Mouse (Mus musculus): ENCODE data around the gene Pacs2. TPM values are rescaled to one million over a fixed set of nuclear protein-coding genes. Genes with fewer than 3 reads are reported as not detected.

The Pacs2 gene
- polyA plus RNA-seq, 1 experiment from 2014 or later, result 6.8 TPM

- H3K4me2 ChIP-seq (replicated peaks; ENCODE audit: low read depth, low read length), result no peak overlapping the region
- no peak overlapping the region for H3K9ac ChIP-seq (replicated peaks; ENCODE audit: low read depth)
- H3K27ac ChIP-seq (ENCODE audit: low read length), result no peak overlapping the region
- ATAC-seq (no peak), DNase-seq (ENCODE audit: low spot score) (no peak)
- no peaks in the 10 kb centered on the region for H3K27me3 ChIP-seq (replicated peaks; ENCODE audit: insufficient read depth, low read length)
- no peak overlapping the region for H3K4me3 ChIP-seq (ENCODE audit: low read depth, low read length)
- H3K36me3 ChIP-seq (ENCODE audit: insufficient read depth, low read length), result no peaks in the 10 kb centered on the region
- no peaks in the 10 kb centered on the region for H3K4me1 ChIP-seq (ENCODE audit: insufficient read depth, low read depth, low read length)
- no peak for TF ChIP-seq EP300 (IDR thresholded peaks at IDR 0.05)
- no peak for TF ChIP-seq CTCF (IDR thresholded peaks at IDR 0.05)
- no peaks in the 10 kb centered on the region for H3K9me3 ChIP-seq (ENCODE audit: low read length)
- WGBS, result 71% methylated on average over 3 of the region's 3 CpGs
These were observed 73.0 kb downstream of the Pacs2 start for GRCm38 (mm10) chr12:113087276-113087675.

DNA sequence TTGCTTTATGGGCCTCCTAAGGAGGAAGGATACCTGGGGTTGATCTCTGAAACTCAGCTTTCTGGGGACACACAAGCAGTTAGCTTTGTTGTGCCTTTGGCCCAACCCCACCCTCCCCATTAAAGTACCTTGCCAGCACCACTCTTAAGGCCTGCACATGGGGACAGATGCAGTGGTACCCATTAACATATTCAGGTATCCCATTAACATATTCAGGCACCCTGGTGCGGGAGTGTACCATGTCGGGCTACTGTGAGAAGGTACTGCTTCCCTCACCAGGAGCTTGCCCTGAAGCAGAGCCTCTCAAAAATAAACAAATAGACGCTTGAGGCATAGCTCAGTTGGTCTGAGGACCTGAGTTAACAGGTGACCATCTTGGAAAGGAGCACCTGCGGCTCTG lies 73.7 kb downstream of the Pacs2 start:
- Histone ChIP-seq H3K36me3 (ENCODE audit: insufficient read depth, low read length) (no peaks in the 10 kb centered on the region), H3K4me1 (ENCODE audit: insufficient read depth, low read depth, low read length) (no peaks in the 10 kb centered on the region), H3K9me3 (ENCODE audit: low read length) (no peaks in the 10 kb centered on the region), H3K9ac (replicated peaks; ENCODE audit: low read depth) (no peak overlapping the region), H3K27ac (ENCODE audit: low read length) (no peak overlapping the region), H3K4me2 (replicated peaks; ENCODE audit: low read depth, low read length) (no peak overlapping the region), H3K27me3 (replicated peaks; ENCODE audit: insufficient read depth, low read length) (no peaks in the 10 kb centered on the region), H3K4me3 (ENCODE audit: low read depth, low read length) (no peak overlapping the region)
- 25% methylated on average over 4 of the region's 4 CpGs for WGBS
- no peak for TF ChIP-seq EP300 (IDR thresholded peaks at IDR 0.05)
- no peak for TF ChIP-seq CTCF (IDR thresholded peaks at IDR 0.05)
- DNase-seq (ENCODE audit: low spot score) (no peak), ATAC-seq (no peak)

- Histone ChIP-seq H3K9ac (replicated peaks; ENCODE audit: low read depth) (no peak overlapping the region), H3K27me3 (replicated peaks; ENCODE audit: insufficient read depth, low read length) (no peaks in the 10 kb centered on the region), H3K36me3 (ENCODE audit: insufficient read depth, low read length) (no peaks in the 10 kb centered on the region), H3K4me3 (ENCODE audit: low read depth, low read length) (no peak overlapping the region), H3K4me1 (ENCODE audit: insufficient read depth, low read depth, low read length) (no peaks in the 10 kb centered on the region), H3K27ac (ENCODE audit: low read length) (no peak overlapping the region), H3K4me2 (replicated peaks; ENCODE audit: low read depth, low read length) (no peak overlapping the region), H3K9me3 (ENCODE audit: low read length) (no peaks in the 10 kb centered on the region)
- DNase-seq (ENCODE audit: low spot score) (no peak), ATAC-seq (no peak)
- WGBS, result 85% methylated on average over 6 of the region's 6 CpGs
- TF ChIP-seq CTCF (IDR thresholded peaks at IDR 0.05) (no peak), EP300 (IDR thresholded peaks at IDR 0.05) (no peak)
These were observed 74.8 kb downstream of the Pacs2 start for GRCm38 (mm10) chr12:113089107-113089506.

- Histone ChIP-seq H3K27me3 (replicated peaks; ENCODE audit: insufficient read depth, low read length) (no peaks in the 10 kb centered on the region), H3K36me3 (ENCODE audit: insufficient read depth, low read length) (no peaks in the 10 kb centered on the region), H3K27ac (ENCODE audit: low read length) (no peak overlapping the region), H3K4me2 (replicated peaks; ENCODE audit: low read depth, low read length) (no peak overlapping the region), H3K9me3 (ENCODE audit: low read length) (no peaks in the 10 kb centered on the region), H3K9ac (replicated peaks; ENCODE audit: low read depth) (no peak overlapping the region), H3K4me3 (ENCODE audit: low read depth, low read length) (no peak overlapping the region), H3K4me1 (ENCODE audit: insufficient read depth, low read depth, low read length) (no peaks in the 10 kb centered on the region)
- DNase-seq (ENCODE audit: low spot score) (no peak), ATAC-seq (no peak)
- TF ChIP-seq CTCF (IDR thresholded peaks at IDR 0.05) (no peak), EP300 (IDR thresholded peaks at IDR 0.05) (no peak)
- 75% methylated on average over 17 of the region's 17 CpGs for WGBS
These were observed 75.7 kb downstream of the Pacs2 start for GRCm38 (mm10) chr12:113090053-113090452.

- H3K9me3 ChIP-seq (ENCODE audit: low read length), result no peaks in the 10 kb centered on the region
- 81% methylated on average over 5 of the region's 5 CpGs for WGBS
- no peak overlapping the region for H3K4me3 ChIP-seq (ENCODE audit: low read depth, low read length)
- TF ChIP-seq EP300 (IDR thresholded peaks at IDR 0.05), result no peak
- TF ChIP-seq CTCF (IDR thresholded peaks at IDR 0.05), result no peak
- no peaks in the 10 kb centered on the region; the same call in 1 of the 2 replicates for H3K4me1 ChIP-seq (ENCODE audit: insufficient read depth, low read depth, low read length)
- no peak overlapping the region for H3K4me2 ChIP-seq (replicated peaks; ENCODE audit: low read depth, low read length)
- H3K9ac ChIP-seq (replicated peaks; ENCODE audit: low read depth), result no peak overlapping the region
- H3K27ac ChIP-seq (ENCODE audit: low read length), result no peak overlapping the region
- DNase-seq (ENCODE audit: low spot score) (no peak), ATAC-seq (no peak)
- no peaks in the 10 kb centered on the region for H3K36me3 ChIP-seq (ENCODE audit: insufficient read depth, low read length)
- no peaks in the 10 kb centered on the region for H3K27me3 ChIP-seq (replicated peaks; ENCODE audit: insufficient read depth, low read length)
These were observed 82.7 kb downstream of the Pacs2 start for GRCm38 (mm10) chr12:113097040-113097439.

- Histone ChIP-seq H3K4me2 (replicated peaks; ENCODE audit: low read depth, low read length) (peak within 1 kb of the TSS; percentile 98), H3K36me3 (ENCODE audit: insufficient read depth, low read length) (no peaks in the 10 kb centered on the region), H3K9me3 (ENCODE audit: low read length) (no peaks in the 10 kb centered on the region), H3K27me3 (replicated peaks; ENCODE audit: insufficient read depth, low read length) (no peaks in the 10 kb centered on the region), H3K4me3 (ENCODE audit: low read depth, low read length) (peak within 1 kb of the TSS; percentile 89), H3K27ac (ENCODE audit: low read length) (peak within 1 kb of the TSS; percentile 84), H3K4me1 (ENCODE audit: insufficient read depth, low read depth, low read length) (no peaks in the 10 kb centered on the region; the same call in 1 of the 2 replicates), H3K9ac (replicated peaks; ENCODE audit: low read depth) (peak within 1 kb of the TSS; percentile 95)
- TF ChIP-seq EP300 (IDR thresholded peaks at IDR 0.05) (no peak), CTCF (IDR thresholded peaks at IDR 0.05) (no peak)
- 4% methylated on average over 16 of the region's 53 CpGs for WGBS
- ATAC-seq (peak; percentile 71), DNase-seq (ENCODE audit: low spot score) (peak; percentile 77)
These were observed 83.5 kb downstream of the Pacs2 start, which contains the start of gene Mta1 for GRCm38 (mm10) chr12:113097749-113098281. Gene Mta1 (plus strand): TSS chr12:113098278.
